Mouse (Mus musculus): ENCODE measurements around the gene Camk1d. TPM values are rescaled to one million over a fixed set of nuclear protein-coding genes. Genes with fewer than 3 reads are reported as not detected.

The Camk1d gene
- total and polyA plus RNA-seq, 3 experiments = 4.6 to 12.4 (median 4.8) TPM

DNA sequence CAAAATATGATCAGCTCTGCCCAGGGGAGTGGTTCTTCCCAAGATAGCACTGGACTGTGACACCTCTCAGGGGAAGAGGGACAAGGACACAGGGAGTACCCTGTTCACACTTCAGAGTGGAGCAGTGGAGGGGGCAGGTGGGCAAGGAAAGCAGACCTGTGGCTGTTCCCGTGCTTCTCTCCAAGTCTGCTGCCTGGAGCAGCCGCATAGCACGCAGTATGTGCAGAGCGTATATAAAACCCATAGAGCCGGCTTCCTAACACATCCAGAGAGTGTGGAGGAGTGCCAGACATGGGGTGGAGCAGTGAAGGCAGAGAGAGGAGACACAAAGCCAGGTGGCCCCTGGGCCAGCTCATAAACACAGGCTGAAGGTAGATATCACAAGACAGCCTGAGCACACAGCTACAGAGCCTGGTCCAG, 256.2 kb downstream of the Camk1d start:
- Histone ChIP-seq H3K4me1 (ENCODE audit: control insufficient read depth in 1 of 2, insufficient read depth in 2 of 2) (peaks cover 0 to under 1% of the 10 kb centered on the region in 2 experiments; a peak in 1 of 4 replicates), H3K27ac (ENCODE audit: insufficient read depth, low read depth) (no peak overlapping the region), H3K9ac (ENCODE audit: insufficient read depth, low read depth) (no peak overlapping the region), H3K4me3 (replicated peaks in 1 of 3; ENCODE audit: low read depth in 2 of 3, low read length in 2 of 3, poor library complexity in 1 of 3) (no peak overlapping the region), H3K36me3 (replicated peaks in 1 of 2; ENCODE audit: control insufficient read depth in 1 of 2, insufficient read depth in 1 of 2, low read length in 1 of 2) (peaks cover 0 to 24% of the 10 kb centered on the region in 2 experiments), H3K27me3 (replicated peaks) (no peaks in the 10 kb centered on the region), H3K4me2 (ENCODE audit: insufficient read depth, low read depth, poor library complexity, severe bottlenecking) (no peak overlapping the region), H3K79me2 (replicated peaks; ENCODE audit: control insufficient read depth, extremely low read depth, insufficient read depth, poor library complexity, severe bottlenecking) (no peaks in the 10 kb centered on the region), H3K9me3 (replicated peaks; ENCODE audit: low read length) (peaks cover 2% of the 10 kb centered on the region)
- no peak for TF ChIP-seq POLR2AphosphoS2 (IDR thresholded peaks at IDR 0.05; ENCODE audit: low read depth, low read length)
- TF ChIP-seq KAT2A (IDR thresholded peaks at IDR 0.05; ENCODE audit: insufficient replicate concordance, low read length) = no peak
- dilution Hi-C loops (cut with MboI; ENCODE audit: extremely low pct_ligation_motif_present, extremely low pct_unique_long_range_greater_than_20kb, low sequenced_read_pairs) = no loop called here
- in situ Hi-C loops (cut with MboI; ENCODE audit: low pct_ligation_motif_present, low pct_unique_long_range_greater_than_20kb, low sequenced_read_pairs) = loop anchor here (10.0 kb wide), 2 partner anchors 257 to 347 kb away; partner anchors contain the start of gene Camk1d
- DNase-seq (ENCODE audit: extremely low read depth) = no peak

DNA sequence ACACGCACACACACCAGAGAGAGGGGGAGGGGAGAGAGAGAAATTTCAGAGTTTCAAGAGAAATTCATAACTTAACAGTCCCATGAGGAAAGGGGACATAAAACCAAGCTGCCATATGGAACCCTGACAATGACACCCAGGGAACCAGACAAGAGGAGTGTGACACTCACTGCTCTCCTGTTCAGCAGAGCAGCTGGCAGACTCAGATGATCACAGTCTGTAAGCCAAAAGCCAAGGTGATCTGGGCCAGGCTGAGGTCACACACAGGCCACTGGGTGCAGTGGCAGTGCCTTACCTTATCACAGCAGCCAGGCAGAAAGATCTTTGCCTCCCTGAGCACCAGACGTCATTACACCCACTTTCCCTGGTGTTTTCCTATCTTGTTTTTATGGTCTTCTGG, 258.2 kb downstream of the Camk1d start:
- DNase-seq (ENCODE audit: extremely low read depth) = no peak
- H3K27ac ChIP-seq (ENCODE audit: insufficient read depth, low read depth) = no peak overlapping the region
- no peak overlapping the region for H3K9ac ChIP-seq (ENCODE audit: insufficient read depth, low read depth)
- H3K79me2 ChIP-seq (replicated peaks; ENCODE audit: control insufficient read depth, extremely low read depth, insufficient read depth, poor library complexity, severe bottlenecking) = no peaks in the 10 kb centered on the region
- H3K4me2 ChIP-seq (ENCODE audit: insufficient read depth, low read depth, poor library complexity, severe bottlenecking) = no peak overlapping the region
- no peak overlapping the region for H3K4me3 ChIP-seq (replicated peaks in 1 of 3; ENCODE audit: low read depth in 2 of 3, low read length in 2 of 3, poor library complexity in 1 of 3)
- H3K27me3 ChIP-seq (replicated peaks) = no peaks in the 10 kb centered on the region
- dilution Hi-C loops (cut with MboI; ENCODE audit: extremely low pct_ligation_motif_present, extremely low pct_unique_long_range_greater_than_20kb, low sequenced_read_pairs) (no loop called here), in situ Hi-C loops (cut with MboI; ENCODE audit: low pct_ligation_motif_present, low pct_unique_long_range_greater_than_20kb, low sequenced_read_pairs) (loop anchor here (10.0 kb wide), 2 partner anchors 259 to 349 kb away; partner anchors contain the start of gene Camk1d)
- H3K4me1 ChIP-seq (ENCODE audit: control insufficient read depth in 1 of 2, insufficient read depth in 2 of 2) = peaks cover 0 to 10% of the 10 kb centered on the region in 2 experiments; a peak in 3 of 4 replicates
- TF ChIP-seq TBP (conservative IDR thresholded peaks at IDR 0.05; ENCODE audit: low read depth, low read length) (no peak), PAX5 (IDR thresholded peaks at IDR 0.05; ENCODE audit: low read length) (no peak)
- peaks cover 0 to 20% of the 10 kb centered on the region in 2 experiments for H3K36me3 ChIP-seq (replicated peaks in 1 of 2; ENCODE audit: control insufficient read depth in 1 of 2, insufficient read depth in 1 of 2, low read length in 1 of 2)
- peaks cover 2% of the 10 kb centered on the region for H3K9me3 ChIP-seq (replicated peaks; ENCODE audit: low read length)

DNA sequence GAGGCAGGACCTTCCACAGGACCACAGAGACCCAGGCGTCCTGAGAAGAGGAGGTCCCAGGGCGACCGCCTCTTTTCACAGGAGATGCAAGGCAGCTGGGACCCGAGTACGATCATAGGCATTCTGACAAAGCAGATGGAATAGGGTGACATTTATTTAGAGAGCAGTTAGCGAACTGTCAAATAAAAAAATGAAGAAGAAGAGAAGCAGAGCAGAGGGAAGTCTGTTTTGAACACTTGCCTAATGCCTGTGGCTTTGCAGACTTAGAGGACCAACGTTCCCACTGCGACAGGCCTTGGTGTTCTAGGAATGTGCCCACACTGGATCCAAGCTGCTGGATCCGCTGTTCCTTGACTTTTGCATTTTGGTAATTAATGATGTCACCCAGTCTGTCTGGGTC, 259.5 kb downstream of the Camk1d start:
- Histone ChIP-seq H3K9ac (ENCODE audit: insufficient read depth, low read depth) (no peak overlapping the region), H3K4me3 (replicated peaks in 1 of 3; ENCODE audit: low read depth in 2 of 3, low read length in 2 of 3, poor library complexity in 1 of 3) (no peak overlapping the region), H3K27ac (ENCODE audit: insufficient read depth, low read depth) (no peak overlapping the region), H3K4me2 (ENCODE audit: insufficient read depth, low read depth, poor library complexity, severe bottlenecking) (no peak overlapping the region), H3K4me1 (ENCODE audit: control insufficient read depth in 1 of 2, insufficient read depth in 2 of 2) (peaks cover 0 to 10% of the 10 kb centered on the region in 2 experiments; a peak in 3 of 4 replicates), H3K27me3 (replicated peaks) (no peaks in the 10 kb centered on the region), H3K9me3 (replicated peaks; ENCODE audit: low read length) (peaks cover 2% of the 10 kb centered on the region), H3K36me3 (replicated peaks in 1 of 2; ENCODE audit: control insufficient read depth in 1 of 2, insufficient read depth in 1 of 2, low read length in 1 of 2) (peaks cover 0 to 23% of the 10 kb centered on the region in 2 experiments), H3K79me2 (replicated peaks; ENCODE audit: control insufficient read depth, extremely low read depth, insufficient read depth, poor library complexity, severe bottlenecking) (no peaks in the 10 kb centered on the region)
- DNase-seq (ENCODE audit: extremely low read depth) = no peak
- in situ Hi-C loops (cut with MboI; ENCODE audit: low pct_ligation_motif_present, low pct_unique_long_range_greater_than_20kb, low sequenced_read_pairs) (loop anchor here (10.0 kb wide), 2 partner anchors 260 to 350 kb away; partner anchors contain the start of gene Camk1d), dilution Hi-C loops (cut with MboI; ENCODE audit: extremely low pct_ligation_motif_present, extremely low pct_unique_long_range_greater_than_20kb, low sequenced_read_pairs) (no loop called here)
- TF ChIP-seq CHD2 (IDR thresholded peaks at IDR 0.05; ENCODE audit: low read length) (no peak), ETS1 (conservative IDR thresholded peaks at IDR 0.05; ENCODE audit: low read depth, low read length) (no peak), ELF1 (IDR thresholded peaks at IDR 0.05; ENCODE audit: low read depth, low read length) (no peak), BHLHE40 (IDR thresholded peaks at IDR 0.05; ENCODE audit: low read depth, low read length) (no peak), CHD1 (IDR thresholded peaks at IDR 0.05; ENCODE audit: low read depth, low read length) (no peak), POLR2AphosphoS2 (IDR thresholded peaks at IDR 0.05; ENCODE audit: low read depth, low read length) (no peak), PAX5 (IDR thresholded peaks at IDR 0.05; ENCODE audit: low read length) (no peak), E2F4 (IDR thresholded peaks at IDR 0.05; ENCODE audit: insufficient replicate concordance, low read depth, low read length) (no peak), MAX (IDR thresholded peaks at IDR 0.05; ENCODE audit: low read length) (no peak), UBTF (IDR thresholded peaks at IDR 0.05; ENCODE audit: low read depth, low read length) (no peak), MEF2A (IDR thresholded peaks at IDR 0.05; ENCODE audit: borderline replicate concordance, low read depth, low read length) (no peak)
